Mouse (Mus musculus) liver, embryonic 14.5 days (tissue): Measurements from ENCODE around the gene Evc.

Experiments used
- CTCF ChIP-seq: IDR thresholded peaks from 2 replicates; pipeline ENCODE4 v1.5.1; 2016; ENCODE audit warnings: antibody characterized with exemption, low read depth, control low read depth
- EP300 ChIP-seq: IDR thresholded peaks from 2 replicates; pipeline ENCODE4 v1.6.1; 2016; ENCODE audit warnings: antibody characterized with exemption, low read depth

DNA sequence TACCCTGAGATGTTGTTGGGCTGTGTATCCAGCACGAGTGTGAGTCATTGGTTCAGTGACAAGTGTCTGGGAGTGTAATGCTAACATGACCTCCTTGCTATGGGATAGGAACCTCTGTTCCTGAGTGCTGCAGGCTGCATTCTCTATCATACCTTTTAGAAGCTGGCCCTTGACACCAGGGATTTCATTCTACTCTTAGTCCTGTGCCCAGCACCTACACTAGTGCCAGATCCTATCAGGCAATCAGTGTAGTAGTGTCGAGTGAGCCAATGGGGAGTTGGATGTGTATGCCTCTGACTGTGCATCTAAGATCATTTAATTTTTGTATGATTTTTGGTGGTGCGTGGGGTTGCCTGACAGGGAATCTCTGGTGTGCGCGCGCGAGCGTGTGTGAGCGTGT is 95.5 kb downstream of the Evc start:
- no peak for TF ChIP-seq CTCF
- no peak for TF ChIP-seq EP300
